Mouse (Mus musculus) granulocyte monocyte progenitor cell, adult 5-6 weeks (primary cell): ENCODE data around the gene Pikfyve. TPM values are rescaled to one million over a fixed set of nuclear protein-coding genes. Genes with fewer than 3 reads are reported as not detected.
"Not testable (repeated sequence)": the region's sequence is repeated elsewhere in the genome, so short reads cannot be mapped to it uniquely, and the experiment has no call there.

Source experiments
- ATAC-seq: replicated peaks from 2 replicates; pipeline ENCODE4 v1.8.0; 2016; ENCODE audit warnings: mild to moderate bottlenecking, moderate TSS enrichment, inconsistent platforms; ENCODE audit not compliant: poor library complexity, severe bottlenecking
- total RNA-seq, 2 experiments: library from RNA; stranded (forward) in 1 of 2; stranded (reverse) in 1 of 2; fragments of 200-712, 200-1000 nt in 1 of 2; fragments of >200 nt in 1 of 2; fragmentation: Nextera tagmentation in 1 of 2; gene quantifications; 2 replicates each; pipeline ENCODE4 v1.2.3; 2014 to 2017

Gene Pikfyve
- total RNA-seq, 2 experiments from 2014 or later = 23.0 to 27.9 TPM

DNA sequence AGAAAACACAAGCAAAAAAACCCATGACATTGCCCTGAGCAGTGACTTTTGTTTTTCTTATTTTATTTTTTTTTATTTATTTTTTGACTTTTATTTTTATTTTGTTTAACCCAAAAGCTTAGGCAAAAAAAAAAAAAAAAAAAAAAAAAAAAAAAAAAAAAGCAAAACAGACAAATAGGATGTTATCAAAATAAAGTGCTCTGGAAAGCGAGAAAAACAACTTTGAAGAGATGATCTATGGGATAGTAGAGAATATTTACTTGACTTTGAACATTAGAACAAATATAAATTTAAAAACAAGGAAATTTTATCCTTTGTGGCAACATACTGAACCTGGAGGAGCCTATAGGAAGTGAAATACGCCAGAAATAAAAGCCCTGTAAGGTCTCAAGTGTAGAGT lies 2.5 kb upstream of the Pikfyve start:
- ATAC-seq = no peak

DNA sequence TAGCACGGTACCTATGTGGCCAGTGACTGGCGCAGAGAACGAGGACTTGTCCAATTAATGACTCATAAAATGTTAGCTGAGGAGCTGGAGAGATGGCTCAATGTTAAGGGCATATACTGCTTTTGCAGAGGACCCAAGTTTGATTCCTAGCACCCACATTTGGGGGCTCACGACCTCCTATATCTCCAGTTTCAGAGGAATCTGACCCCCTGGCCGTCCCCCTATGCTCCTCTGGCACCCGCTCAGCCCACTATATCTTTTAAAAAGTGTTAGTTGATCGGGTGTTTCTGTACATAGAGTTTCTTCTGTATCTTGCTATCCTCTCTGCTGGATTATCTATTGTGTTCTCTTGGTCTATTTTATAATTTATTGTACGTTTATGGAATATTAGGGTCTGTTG lies 1.5 kb upstream of the Pikfyve start:
- no peak for ATAC-seq

DNA sequence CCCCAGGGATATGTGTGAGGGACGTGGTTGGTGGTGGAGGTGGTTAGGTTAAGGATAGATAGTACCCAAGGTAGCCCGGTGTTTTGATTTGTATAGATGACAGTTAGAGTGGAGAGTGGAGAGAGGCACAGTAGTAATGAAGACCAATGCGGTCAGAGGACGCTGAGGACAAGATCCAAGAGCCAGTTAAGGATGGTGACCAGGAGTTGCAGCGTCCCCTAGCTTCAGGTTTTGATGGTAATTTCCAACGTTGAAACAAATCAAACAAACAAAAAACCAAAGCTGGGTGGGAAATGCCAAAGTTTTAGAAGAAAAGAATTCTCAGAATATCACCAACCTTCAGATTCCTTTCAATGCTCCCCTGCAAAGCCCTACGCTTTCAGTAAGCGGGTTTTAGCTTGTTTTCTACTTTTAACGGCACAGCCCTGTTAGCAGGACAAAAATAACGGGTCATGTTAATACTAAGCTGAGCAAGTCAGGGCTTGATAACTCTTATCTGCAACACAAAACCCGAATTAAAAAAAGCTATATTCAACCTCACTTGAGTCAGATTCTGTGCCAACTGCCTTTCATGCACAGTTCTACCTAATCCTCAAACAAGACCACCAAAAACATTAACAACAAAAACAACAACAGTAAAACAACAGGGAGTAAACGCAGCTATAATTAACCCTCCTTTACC lies 818 bp upstream of the Pikfyve start:
- no peak for ATAC-seq

DNA sequence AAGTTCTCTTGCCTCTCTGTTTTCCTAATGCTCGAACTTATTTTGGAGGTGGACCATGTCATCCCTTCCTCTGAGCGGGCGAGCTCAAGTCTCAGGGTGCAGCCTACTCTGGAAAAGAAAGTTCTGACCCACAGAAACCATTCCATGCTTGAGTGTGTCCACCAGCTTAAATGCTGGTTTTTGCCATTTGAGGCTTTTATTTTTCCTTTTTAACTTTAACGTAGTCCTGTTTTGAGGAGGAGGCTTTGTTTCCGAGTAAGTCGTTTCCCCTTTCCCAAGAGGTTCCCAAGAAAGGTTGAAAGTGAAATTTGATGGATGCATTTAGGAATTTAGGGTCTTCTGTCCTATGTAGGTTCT lies 569 bp downstream of the Pikfyve start:
- no peak for ATAC-seq

DNA sequence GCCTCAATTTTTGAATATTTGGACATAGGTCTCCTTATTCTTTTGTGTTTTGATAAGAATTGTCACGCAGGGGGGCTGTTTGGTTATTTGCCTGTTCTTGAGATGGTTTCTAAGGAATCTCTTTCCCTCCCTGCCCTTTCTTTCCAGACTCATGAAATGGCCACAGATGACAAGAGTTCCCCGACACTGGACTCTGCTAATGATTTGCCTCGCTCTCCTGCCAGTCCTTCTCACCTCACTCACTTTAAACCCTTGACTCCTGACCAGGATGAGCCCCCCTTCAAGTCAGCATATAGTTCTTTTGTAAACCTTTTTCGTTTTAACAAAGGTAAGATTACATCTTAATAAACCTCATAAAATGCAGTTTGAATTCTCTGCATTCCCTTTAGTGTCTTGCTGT lies 3.7 kb downstream of the Pikfyve start:
- ATAC-seq = no peak

DNA sequence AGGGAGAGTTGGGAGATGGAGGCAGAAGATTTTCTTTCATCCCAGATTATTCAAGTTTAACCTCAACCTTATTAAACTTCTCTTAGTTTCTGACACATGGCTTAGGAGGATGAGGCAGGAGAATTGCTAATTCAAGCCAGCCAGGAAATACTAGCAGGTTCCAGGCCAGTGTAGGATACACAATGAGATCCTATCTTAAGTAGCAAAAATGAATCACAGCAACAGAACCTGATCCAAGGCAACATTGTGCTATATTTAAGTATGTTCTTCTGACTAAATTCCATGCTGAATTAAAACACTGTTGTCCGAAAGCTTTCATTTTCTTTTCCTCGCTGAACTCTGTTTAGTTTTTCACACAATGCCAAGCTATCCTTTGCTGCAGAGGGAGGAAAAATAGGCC lies 6.7 kb downstream of the Pikfyve start:
- ATAC-seq = no peak

DNA sequence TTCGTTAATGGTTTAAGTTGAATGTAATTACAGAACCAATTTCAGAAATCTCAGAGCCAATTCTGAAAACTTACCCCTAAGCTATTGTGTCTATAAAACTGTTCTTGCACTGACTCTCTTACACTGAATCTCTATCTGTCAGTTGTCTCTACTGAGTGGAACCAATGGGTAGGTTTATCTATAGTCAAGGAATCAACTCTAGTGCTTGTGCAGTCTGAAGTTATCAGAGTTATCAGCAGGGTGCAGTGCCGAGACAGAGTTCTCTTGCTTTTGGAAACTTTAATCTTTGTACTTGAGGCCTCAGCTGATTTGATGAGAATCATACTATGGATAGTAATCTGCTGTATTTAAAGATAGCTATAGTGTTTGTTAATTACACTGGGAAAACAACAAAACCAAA lies 11.9 kb downstream of the Pikfyve start:
- ATAC-seq = no peak

DNA sequence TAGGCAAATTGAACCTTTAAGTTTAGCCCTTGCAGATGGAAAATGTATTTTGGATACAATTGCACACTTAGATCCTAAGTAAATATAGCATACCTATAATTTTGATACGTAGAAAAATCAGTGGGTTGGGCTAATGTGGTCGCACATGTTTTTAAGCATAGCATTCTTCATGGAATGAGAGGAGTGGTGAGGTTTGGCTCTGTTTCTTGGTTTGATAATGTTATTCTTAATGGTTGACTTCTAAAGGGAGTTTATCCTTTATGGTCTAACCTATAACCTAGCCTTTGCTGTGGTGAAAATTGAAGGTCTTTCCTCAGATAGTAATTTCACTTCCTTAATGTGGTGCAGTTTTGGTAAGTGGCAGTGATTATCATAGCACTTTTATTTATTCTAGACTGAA lies 12.4 kb downstream of the Pikfyve start:
- ATAC-seq = no peak

DNA sequence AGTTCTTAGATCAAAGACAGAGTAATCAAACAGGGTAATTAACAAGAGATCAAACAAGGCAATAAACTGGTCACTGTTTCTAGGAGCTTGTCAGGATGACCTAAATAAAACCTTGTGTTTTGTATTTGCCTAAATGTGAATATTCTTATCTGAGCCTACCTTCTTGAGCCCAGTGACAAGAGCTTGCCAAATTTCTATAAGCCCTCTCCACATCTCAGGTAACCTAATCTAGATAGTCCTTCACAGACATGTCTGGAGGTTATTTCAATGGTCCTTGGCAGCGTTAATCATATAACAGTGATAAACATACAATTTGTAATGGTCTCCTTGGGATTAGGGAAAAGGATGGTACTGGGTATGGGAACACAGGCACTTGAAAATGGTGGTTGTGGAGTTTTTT lies 17.8 kb downstream of the Pikfyve start:
- no peak for ATAC-seq

DNA sequence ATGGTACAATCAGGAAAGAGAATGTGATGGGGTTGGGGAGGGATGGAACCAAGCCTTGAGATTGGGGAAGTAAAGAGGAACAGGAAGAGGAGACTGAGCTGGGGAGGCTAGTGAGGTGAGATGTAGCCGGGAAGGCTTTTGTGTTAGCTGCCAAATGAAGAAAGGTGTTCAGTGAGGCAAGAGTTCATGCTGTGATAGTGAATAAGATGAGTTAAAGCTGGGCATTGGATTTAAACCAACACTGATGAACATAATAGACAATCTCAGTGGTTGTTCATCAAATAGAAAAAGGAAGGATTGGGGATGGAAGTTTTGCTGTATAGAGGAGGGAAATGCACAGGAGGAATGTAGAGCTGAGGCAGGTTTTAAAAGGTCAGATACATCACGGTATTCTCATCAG lies 26.7 kb downstream of the Pikfyve start:
- ATAC-seq = no peak

DNA sequence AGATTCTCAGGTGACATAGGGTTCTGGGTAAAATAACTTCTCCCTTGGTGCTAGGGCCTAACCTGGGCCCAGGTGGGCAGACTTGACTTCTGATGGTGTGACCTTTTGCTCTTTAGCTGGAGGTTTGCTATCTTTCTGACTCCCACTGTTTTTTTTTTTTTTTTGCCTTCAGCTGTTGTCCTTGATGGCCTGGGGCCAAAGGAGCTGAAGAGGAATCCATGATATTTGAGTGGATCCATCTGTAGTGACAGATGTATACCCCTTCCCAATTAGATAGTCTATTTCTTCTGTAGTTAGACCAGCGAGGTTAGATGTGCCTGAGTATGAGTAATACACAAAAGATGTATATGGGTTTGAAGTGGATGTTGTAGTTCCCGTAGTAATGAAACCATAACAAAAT lies 31.1 kb downstream of the Pikfyve start:
- no peak for ATAC-seq

DNA sequence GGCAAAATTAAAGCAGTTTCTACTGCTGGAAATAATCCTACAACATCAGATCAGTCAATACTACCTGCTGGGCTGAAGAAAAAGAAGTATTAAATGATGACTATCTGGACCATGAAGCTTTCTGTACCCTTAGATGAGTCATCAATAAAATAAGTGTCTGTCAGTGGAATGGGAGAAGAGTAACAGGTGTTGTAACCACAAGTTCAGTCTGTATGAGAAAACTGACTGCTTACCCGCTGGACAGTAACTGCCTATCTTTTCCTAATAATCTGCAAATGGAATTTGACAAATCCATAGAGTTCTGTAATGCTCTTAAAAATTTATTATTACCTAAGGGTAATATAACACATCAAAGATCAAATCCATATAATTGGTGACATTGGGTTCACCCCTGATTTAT lies 31.5 kb downstream of the Pikfyve start:
- no peak for ATAC-seq

DNA sequence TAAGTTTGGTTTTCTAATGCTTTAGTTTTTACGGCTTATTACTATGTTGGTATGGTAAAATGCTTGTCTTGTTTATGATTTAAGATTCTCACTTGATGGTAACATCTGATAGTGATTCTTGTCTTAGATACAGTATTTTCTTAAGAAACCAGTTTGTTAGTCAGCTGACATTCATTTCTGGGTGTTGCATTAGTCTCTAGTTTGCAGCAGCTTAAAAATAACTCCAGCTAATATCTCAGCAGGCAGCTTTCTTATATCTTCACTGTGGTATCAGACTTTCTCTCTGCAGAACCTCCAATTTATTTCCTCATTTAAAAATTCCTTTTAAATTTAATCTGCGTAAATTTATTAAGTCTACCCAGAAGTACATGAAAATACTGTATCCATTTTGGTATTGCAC lies 37.2 kb downstream of the Pikfyve start:
- no peak for ATAC-seq

DNA sequence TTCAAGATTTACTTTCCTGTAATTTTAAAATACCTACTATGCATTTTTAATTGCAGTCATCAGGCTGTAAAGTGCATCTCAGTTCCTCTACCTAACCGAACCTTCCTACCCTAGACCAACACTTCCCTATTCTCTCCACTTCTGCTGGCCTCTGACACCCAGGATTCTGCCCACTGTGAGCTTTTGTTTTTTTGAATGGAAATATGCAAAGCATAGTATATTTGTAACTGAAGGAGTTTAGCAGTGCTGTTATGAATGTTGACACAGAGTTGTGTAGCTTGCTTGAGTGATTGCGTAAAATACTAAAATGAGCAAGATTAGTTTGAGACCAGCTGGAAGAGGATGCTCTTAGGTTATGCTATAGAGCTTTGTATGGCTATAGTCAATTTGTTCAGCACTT lies 41.2 kb downstream of the Pikfyve start:
- ATAC-seq = peak; percentile 93

DNA sequence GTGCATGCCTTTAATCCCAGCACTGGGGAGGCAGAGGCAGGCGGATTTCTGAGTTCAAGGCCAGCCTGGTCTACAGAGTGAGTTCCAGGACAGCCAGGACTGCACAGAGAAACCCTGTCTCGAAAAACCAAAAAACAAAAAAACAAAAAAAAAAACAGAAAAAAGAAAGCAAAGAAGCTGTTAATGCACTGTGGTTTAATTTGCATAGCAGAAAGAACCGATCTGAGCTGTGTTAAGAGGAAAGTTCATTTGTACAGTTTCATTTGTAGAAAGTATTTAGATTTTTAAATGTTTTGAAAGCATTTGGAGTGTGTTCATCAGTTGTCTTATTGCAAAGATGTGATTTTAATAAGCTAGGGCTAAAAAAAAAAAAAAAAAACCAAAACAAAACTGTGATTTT lies 43.3 kb downstream of the Pikfyve start:
- not testable (repeated sequence) for ATAC-seq

DNA sequence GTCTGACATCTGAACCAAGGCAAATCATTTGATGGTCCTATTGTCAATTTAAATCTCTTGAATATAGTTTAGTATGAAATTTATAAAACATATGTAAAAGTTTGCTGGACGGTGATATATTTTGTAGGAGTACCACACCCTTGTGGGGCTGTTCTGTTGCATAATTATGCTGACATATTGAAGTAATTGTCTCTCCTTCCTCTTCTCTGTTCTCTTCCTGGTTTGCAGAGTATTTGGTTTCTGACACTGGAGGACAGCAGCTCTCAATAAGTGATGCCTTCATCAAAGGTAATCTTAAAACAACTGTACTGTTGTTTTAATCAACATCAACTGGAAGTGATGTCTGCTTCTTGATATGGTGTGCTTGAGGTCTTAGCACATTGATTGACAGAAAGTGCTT lies 44.1 kb downstream of the Pikfyve start:
- peak; percentile 71 for ATAC-seq

DNA sequence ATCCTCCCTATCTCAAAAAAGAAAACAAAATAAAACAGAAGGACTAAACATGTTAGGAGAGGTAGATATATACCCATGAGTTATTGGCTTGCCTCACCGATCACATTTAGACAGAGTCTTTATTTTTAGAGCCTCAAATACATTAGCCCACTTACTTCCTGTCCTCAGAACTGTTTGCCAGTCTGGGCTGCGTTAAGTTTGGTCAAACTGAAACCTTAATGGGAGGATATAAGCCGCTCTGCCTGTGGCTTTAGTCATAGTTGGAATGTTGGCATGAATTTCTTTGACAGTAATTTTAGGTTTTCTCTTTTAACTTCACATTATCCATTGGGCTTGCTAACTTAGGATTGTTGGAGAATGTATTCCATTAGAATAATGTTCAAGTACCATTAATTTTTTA lies 51.2 kb downstream of the Pikfyve start:
- ATAC-seq = no peak

DNA sequence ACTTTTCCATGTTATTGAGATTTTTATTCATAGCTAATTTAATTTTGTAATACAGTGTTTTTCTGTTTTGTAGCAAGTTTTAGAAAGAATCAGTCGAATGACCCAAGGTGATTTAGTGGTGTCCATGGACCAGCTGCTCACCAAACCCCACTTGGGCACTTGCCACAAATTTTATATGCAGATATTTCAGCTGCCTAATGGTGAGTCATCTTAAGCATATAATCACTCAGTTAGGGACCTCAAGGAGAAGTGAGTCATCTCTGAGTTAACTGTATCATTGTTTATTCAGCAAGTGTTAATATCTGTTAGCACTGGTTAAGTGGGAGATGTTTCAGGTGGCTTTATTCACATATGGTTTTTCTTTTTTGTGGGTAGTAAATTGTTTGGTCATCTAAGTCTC lies 59.2 kb downstream of the Pikfyve start:
- no peak for ATAC-seq

DNA sequence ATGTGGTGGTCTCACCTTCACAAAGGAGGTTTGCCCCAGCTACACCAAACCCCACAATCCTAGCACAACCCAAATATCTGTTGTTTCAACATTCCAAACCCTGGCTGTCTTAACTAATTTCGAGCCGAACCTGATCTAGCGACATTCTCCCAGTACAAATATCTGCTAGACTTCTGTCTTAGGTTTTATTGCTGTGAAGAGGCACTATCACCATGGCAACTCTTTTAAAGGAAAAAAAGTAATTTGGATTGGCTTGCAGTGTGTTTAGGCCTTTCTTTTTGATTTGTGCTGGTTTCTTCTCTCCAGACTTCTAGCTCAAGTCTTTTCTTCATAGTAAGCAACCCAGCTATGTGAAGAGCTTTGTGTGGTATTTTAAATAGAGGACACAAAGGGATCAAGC lies 94.0 kb downstream of the Pikfyve start:
- ATAC-seq = no peak

DNA sequence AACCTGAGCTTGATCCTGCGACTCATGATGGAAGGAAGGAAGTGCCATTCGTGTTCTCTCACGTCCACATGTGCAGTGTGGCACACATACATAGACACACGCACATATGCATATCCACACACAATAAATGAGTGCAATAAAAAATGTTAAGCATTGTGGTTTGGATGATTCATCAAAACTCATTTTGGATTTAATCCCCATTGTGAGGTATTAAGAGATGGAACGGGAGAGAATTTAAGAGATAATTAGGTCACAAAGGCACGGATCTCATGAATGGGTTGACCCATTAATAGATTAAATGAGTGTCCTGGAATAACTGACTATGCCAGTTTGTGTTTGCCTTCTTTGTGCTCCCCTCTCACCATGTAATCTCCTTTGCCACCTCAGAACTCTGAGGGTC lies 95.3 kb downstream of the Pikfyve start, which contains the start of gene Pth2r:
TSS of gene Pth2r (plus strand) at position 301 of the 400 bp plus-strand sequence.
- no peak for ATAC-seq

DNA sequence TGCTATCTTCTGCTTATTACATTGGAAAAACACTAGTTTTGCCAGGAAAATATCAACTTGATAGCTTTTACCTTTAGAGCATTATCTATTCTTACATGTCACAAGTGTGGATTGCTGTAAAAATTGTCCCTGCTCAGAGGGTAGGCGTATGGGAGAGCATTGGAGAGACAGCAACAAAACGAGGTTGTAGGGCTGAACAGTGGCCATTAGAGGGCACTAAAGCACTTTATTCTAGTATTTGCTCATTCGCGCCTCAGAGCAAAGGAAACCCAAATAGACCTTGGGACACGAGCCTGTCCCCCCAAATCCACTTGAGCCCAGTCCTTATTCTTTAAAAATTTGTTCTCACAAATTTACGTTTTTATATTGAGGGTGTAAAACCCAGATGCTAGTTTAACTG lies 96.3 kb downstream of the Pikfyve start:
- peak; percentile 89 for ATAC-seq

DNA sequence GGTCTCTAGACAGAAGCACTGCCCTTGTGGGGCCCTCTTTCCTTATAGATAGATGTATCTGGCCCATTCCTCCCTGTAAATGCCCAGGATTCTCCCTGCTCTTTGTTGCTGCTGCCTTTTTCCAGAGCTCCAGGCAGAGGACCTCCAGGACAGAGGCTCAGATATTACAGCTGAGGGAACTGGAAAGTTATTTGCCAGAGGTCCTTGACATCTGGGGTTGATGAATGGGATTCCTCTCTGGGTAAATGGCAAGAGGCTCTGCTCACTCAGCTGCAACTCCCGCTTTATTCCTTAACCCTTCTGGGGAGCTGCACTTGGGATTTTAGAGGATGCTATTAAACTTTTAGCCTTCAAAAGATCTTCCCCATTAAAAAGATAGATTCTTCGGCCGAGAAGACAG lies 122.0 kb downstream of the Pikfyve start:
- ATAC-seq = no peak
